Mouse (Mus musculus) CH12.LX (cell line): Measurements from ENCODE around the gene Sh3rf1. TPM values are rescaled to one million over a fixed set of nuclear protein-coding genes. Genes with fewer than 3 reads are reported as not detected.

Experiments used
- DNase-seq: peaks from one replicate; pipeline ENCODE4 v3.0.0-alpha.2; 2013; ENCODE audit errors: extremely low read depth
- H3K27ac ChIP-seq: 2 replicates; pipeline ENCODE4 v1.5.1; 2012; ENCODE audit warnings: low read depth, mild to moderate bottlenecking, control low read depth, moderate library complexity; ENCODE audit not compliant: insufficient read depth
- H3K27me3 ChIP-seq: replicated peaks from 2 replicates; pipeline ENCODE3; 2012; ENCODE audit warnings: inconsistent platforms
- H3K36me3 ChIP-seq, 2 experiments: replicated peaks in 1 of 2; 2 replicates each; pipeline versions ENCODE3 to v1.6.1; 2012; ENCODE audit warnings: inconsistent platforms in 1 of 2, low read length in 1 of 2, mild to moderate bottlenecking in 1 of 2, mixed read lengths in 1 of 2, moderate library complexity in 1 of 2; ENCODE audit not compliant: control insufficient read depth in 1 of 2, insufficient read depth in 1 of 2
- H3K4me1 ChIP-seq, 2 experiments: 2 replicates each; pipeline ENCODE4 v1.6.1; 2012; ENCODE audit warnings: inconsistent platforms in 1 of 2, moderate library complexity in 1 of 2; ENCODE audit not compliant: insufficient read depth in 2 of 2, control insufficient read depth in 1 of 2
- H3K4me2 ChIP-seq: 2 replicates; pipeline ENCODE4 v1.6.1; 2012; ENCODE audit warnings: low read depth, mild to moderate bottlenecking, control low read depth; ENCODE audit not compliant: poor library complexity, insufficient read depth, severe bottlenecking
- H3K4me3 ChIP-seq, 3 experiments: fragments of 150-350 bp in 1 of 3; sonication (generic) in 1 of 3; replicated peaks in 1 of 3; 2 replicates each; pipeline versions ENCODE3 to v1.5.1; 2011 to 2012; ENCODE audit warnings: low read depth in 2 of 3, low read length in 2 of 3, mild to moderate bottlenecking in 2 of 3, moderate library complexity in 2 of 3, control low read depth in 1 of 3, improper control_type of control experiment in 1 of 3, inconsistent platforms in 1 of 3, mixed read lengths in 1 of 3; ENCODE audit not compliant: poor library complexity in 1 of 3
- H3K79me2 ChIP-seq: replicated peaks from 2 replicates; pipeline ENCODE4 v1.6.1; 2012; ENCODE audit warnings: mild to moderate bottlenecking, moderate library complexity; ENCODE audit not compliant: control insufficient read depth, poor library complexity, insufficient read depth, severe bottlenecking; ENCODE audit errors: extremely low read depth
- H3K9ac ChIP-seq: 2 replicates; pipeline ENCODE4 v1.6.1; 2012; ENCODE audit warnings: low read depth, mild to moderate bottlenecking, control low read depth, moderate library complexity; ENCODE audit not compliant: insufficient read depth
- H3K9me3 ChIP-seq: replicated peaks from 2 replicates; pipeline ENCODE3; 2012; ENCODE audit warnings: low read length, inconsistent platforms, mixed read lengths
- BHLHE40 ChIP-seq: IDR thresholded peaks from 2 replicates; pipeline ENCODE4 v1.6.1; 2011; ENCODE audit warnings: mild to moderate bottlenecking, low read depth, low read length, improper control_type of control experiment
- CHD2 ChIP-seq: IDR thresholded peaks from 2 replicates; pipeline ENCODE4 v1.6.1; 2011; ENCODE audit warnings: low read length, improper control_type of control experiment
- CTCF ChIP-seq, 2 experiments: IDR thresholded peaks in 1 of 2; conservative IDR thresholded peaks in 1 of 2; 2 replicates each; pipeline ENCODE4 v1.5.1; 2011 to 2012; ENCODE audit warnings: low read depth in 2 of 2, low read length in 2 of 2, improper control_type of control experiment in 1 of 2, inconsistent platforms in 1 of 2, mild to moderate bottlenecking in 1 of 2, moderate library complexity in 1 of 2
- E2F4 ChIP-seq: IDR thresholded peaks from 2 replicates; pipeline ENCODE4 v1.6.1; 2011; ENCODE audit warnings: low read depth, low read length, improper control_type of control experiment; ENCODE audit not compliant: insufficient replicate concordance
- ELF1 ChIP-seq: IDR thresholded peaks from 2 replicates; pipeline ENCODE4 v1.6.1; 2014; ENCODE audit warnings: low read depth, mild to moderate bottlenecking, inconsistent platforms, low read length, improper control_type of control experiment
- EP300 ChIP-seq: IDR thresholded peaks from 2 replicates; pipeline ENCODE4 v1.6.1; 2011; ENCODE audit warnings: low read length, improper control_type of control experiment
- ETS1 ChIP-seq: conservative IDR thresholded peaks from 2 replicates; pipeline ENCODE4 v1.6.1; 2012; ENCODE audit warnings: low read depth, mild to moderate bottlenecking, inconsistent platforms, low read length, improper control_type of control experiment, moderate library complexity
- GABPA ChIP-seq: IDR thresholded peaks from 2 replicates; pipeline ENCODE4 v1.6.1; 2012; ENCODE audit warnings: low read depth, low read length, improper control_type of control experiment, inconsistent platforms; ENCODE audit not compliant: insufficient replicate concordance
- IRF4 ChIP-seq: IDR thresholded peaks from 2 replicates; pipeline ENCODE4 v1.6.1; 2014; ENCODE audit warnings: low read depth, mild to moderate bottlenecking, inconsistent platforms, low read length, improper control_type of control experiment
- MAFK ChIP-seq: IDR thresholded peaks from 2 replicates; pipeline ENCODE4 v1.6.1; 2011; ENCODE audit warnings: low read length, improper control_type of control experiment; ENCODE audit not compliant: insufficient replicate concordance
- MAX ChIP-seq: IDR thresholded peaks from 2 replicates; pipeline ENCODE4 v1.6.1; 2011; ENCODE audit warnings: low read length, improper control_type of control experiment
- MEF2A ChIP-seq: IDR thresholded peaks from 2 replicates; pipeline ENCODE4 v1.6.1; 2014; ENCODE audit warnings: low read depth, mild to moderate bottlenecking, inconsistent platforms, low read length, improper control_type of control experiment, borderline replicate concordance
- MXI1 ChIP-seq: IDR thresholded peaks from 2 replicates; pipeline ENCODE4 v1.6.1; 2011; ENCODE audit warnings: mild to moderate bottlenecking, low read depth, low read length, improper control_type of control experiment
- MYC ChIP-seq: IDR thresholded peaks from 2 replicates; pipeline ENCODE4 v1.6.1; 2011; ENCODE audit warnings: low read depth, mild to moderate bottlenecking, improper control_type of control experiment, low read length
- NELFE ChIP-seq: IDR thresholded peaks from 2 replicates; pipeline ENCODE4 v1.6.1; 2011; ENCODE audit warnings: low read depth, low read length, improper control_type of control experiment
- PAX5 ChIP-seq: IDR thresholded peaks from 2 replicates; pipeline ENCODE4 v1.6.1; 2012; ENCODE audit warnings: low read length, inconsistent platforms, mixed read lengths
- POLR2A ChIP-seq: IDR thresholded peaks from 2 replicates; pipeline ENCODE4 v1.6.1; 2011; ENCODE audit warnings: low read depth, mild to moderate bottlenecking, improper control_type of control experiment, low read length
- RCOR1 ChIP-seq: conservative IDR thresholded peaks from 2 replicates; pipeline ENCODE4 v1.6.1; 2012; ENCODE audit warnings: low read depth, mild to moderate bottlenecking, inconsistent platforms, low read length, improper control_type of control experiment
- SIN3A ChIP-seq: IDR thresholded peaks from 2 replicates; pipeline ENCODE4 v1.6.1; 2012; ENCODE audit warnings: low read length, improper control_type of control experiment, inconsistent platforms
- SMC3 ChIP-seq: IDR thresholded peaks from 2 replicates; pipeline ENCODE4 v1.6.1; 2011; ENCODE audit warnings: low read depth, low read length, improper control_type of control experiment
- UBTF ChIP-seq: IDR thresholded peaks from 2 replicates; pipeline ENCODE4 v1.6.1; 2012; ENCODE audit warnings: low read depth, mild to moderate bottlenecking, inconsistent platforms, low read length, improper control_type of control experiment, moderate library complexity
- ZKSCAN1 ChIP-seq: IDR thresholded peaks from 2 replicates; pipeline ENCODE4 v1.6.1; 2012; ENCODE audit warnings: low read depth, inconsistent platforms, low read length, improper control_type of control experiment, borderline replicate concordance
- ZMIZ1 ChIP-seq: IDR thresholded peaks from 2 replicates; pipeline ENCODE4 v1.6.1; 2012; ENCODE audit warnings: low read depth, mild to moderate bottlenecking, inconsistent platforms, low read length, improper control_type of control experiment
- ZNF384 ChIP-seq: IDR thresholded peaks from 2 replicates; pipeline ENCODE4 v1.6.1; 2012; ENCODE audit warnings: low read depth, low read length, improper control_type of control experiment, inconsistent platforms
- dilution Hi-C: fragments of 300-500 bp; cut with MboI; formaldehyde crosslinking; loops from 2 replicates; pipeline ENCODE4 v1.14.3; 2020; ENCODE audit warnings: low sequenced_read_pairs; ENCODE audit not compliant: extremely low pct_unique_long_range_greater_than_20kb, extremely low pct_ligation_motif_present
- in situ Hi-C: fragments of 300-500 bp; cut with MboI; formaldehyde crosslinking; loops from 3 replicates; pipeline ENCODE4 v1.14.3; 2019; ENCODE audit warnings: low sequenced_read_pairs, low pct_ligation_motif_present, low pct_unique_long_range_greater_than_20kb, mixed read lengths
- polyA plus RNA-seq: library from polyadenylated mRNA; unstranded; fragments of >175 nt; gene quantifications from 2 replicates; pipeline ENCODE4 v1.2.1, GENCODE M21; 2012; ENCODE audit warnings: low read depth; ENCODE audit not compliant: insufficient read length
- total RNA-seq, 2 experiments: library from RNA; depleted of rRNA; stranded (reverse); fragments of 300-350 nt in 1 of 2; fragments of >200 nt in 1 of 2; gene quantifications; 2 replicates each; pipeline ENCODE4 v1.2.3; 2012 to 2014

The Sh3rf1 gene
- total and polyA plus RNA-seq, 3 experiments, result 6.0 to 16.8 (median 10.6) TPM

DNA sequence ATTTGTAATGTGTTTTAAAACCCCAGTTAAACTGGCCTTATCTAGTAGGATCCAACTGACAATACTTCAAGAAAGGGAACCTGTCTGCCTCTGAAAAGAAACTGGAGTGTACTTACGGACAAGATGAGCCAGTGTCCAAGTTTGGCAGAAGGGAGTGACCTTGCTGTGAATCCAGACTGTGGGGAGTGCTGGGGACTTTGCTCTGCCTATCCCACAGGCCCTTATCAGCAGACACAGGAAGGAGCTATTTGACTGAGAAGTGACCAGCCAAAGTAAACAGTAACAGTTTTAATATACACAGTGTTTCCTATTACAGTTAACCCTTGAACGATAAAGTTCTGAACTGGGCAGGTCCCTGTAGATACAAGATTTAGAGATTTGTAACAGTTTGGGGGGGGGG, 173.5 kb downstream of the Sh3rf1 start:
- H3K4me2 ChIP-seq, result no peak overlapping the region
- no peak overlapping the region for H3K9ac ChIP-seq
- peaks cover 0 to 2% of the 10 kb centered on the region in 2 experiments; a peak in 2 of 4 replicates for H3K4me1 ChIP-seq
- no peak overlapping the region for H3K27ac ChIP-seq
- no peak for TF ChIP-seq UBTF
- TF ChIP-seq RCOR1, result no peak
- no peak for TF ChIP-seq ELF1
- no peak for TF ChIP-seq IRF4
- no peak for TF ChIP-seq CHD2
- no peak for TF ChIP-seq MEF2A
- no peak for TF ChIP-seq SMC3
- TF ChIP-seq MAX, result no peak
- TF ChIP-seq ETS1, result no peak
- H3K36me3 ChIP-seq, result peaks cover 18 to 44% of the 10 kb centered on the region in 2 experiments
- DNase-seq, result no peak
- no peaks in the 10 kb centered on the region for H3K9me3 ChIP-seq
- in situ Hi-C loops, result no loop called here
- no peaks in the 10 kb centered on the region for H3K79me2 ChIP-seq
- H3K4me3 ChIP-seq, result no peak overlapping the region
- dilution Hi-C loops, result no loop called here
- no peaks in the 10 kb centered on the region for H3K27me3 ChIP-seq

DNA sequence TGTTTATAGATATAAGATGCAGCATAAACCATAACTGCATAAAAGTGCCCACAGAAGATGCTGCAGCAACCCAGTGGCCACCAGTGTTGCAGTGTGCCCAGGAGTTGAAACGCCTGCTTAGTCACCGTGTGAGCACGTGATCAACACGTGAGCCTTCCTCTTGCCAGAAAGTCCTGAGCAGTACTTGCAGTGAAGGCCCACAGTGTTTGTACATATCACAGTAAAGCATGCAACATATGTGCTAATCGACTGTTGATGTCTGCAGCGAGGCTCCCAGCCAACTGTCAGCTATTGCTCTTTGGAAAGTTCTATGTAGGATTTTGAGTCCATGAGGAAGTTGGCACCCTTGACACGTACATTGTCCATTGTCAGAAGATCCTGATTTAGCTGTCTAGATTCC, 174.1 kb downstream of the Sh3rf1 start:
- no peak overlapping the region for H3K4me3 ChIP-seq
- H3K4me2 ChIP-seq, result no peak overlapping the region
- H3K27ac ChIP-seq, result no peak overlapping the region
- no peaks in the 10 kb centered on the region for H3K27me3 ChIP-seq
- H3K36me3 ChIP-seq, result peaks cover 18 to 38% of the 10 kb centered on the region in 2 experiments
- dilution Hi-C loops, result no loop called here
- DNase-seq, result no peak
- in situ Hi-C loops, result no loop called here
- no peak for TF ChIP-seq MAFK
- TF ChIP-seq ELF1, result no peak
- TF ChIP-seq RCOR1, result no peak
- TF ChIP-seq SIN3A, result no peak
- TF ChIP-seq ZNF384, result no peak
- TF ChIP-seq ZKSCAN1, result no peak
- no peak for TF ChIP-seq ZMIZ1
- TF ChIP-seq GABPA, result no peak
- TF ChIP-seq SMC3, result no peak
- no peak for TF ChIP-seq ETS1
- no peak for TF ChIP-seq CTCF (conservative IDR thresholded peaks at IDR 0.05 in 1 of 2, IDR thresholded peaks at IDR 0.05 in 1 of 2; ENCODE audit: low read depth in 2 of 2, low read length in 2 of 2)
- TF ChIP-seq POLR2A, result no peak
- TF ChIP-seq E2F4, result no peak
- no peak for TF ChIP-seq NELFE
- no peak for TF ChIP-seq PAX5
- no peak for TF ChIP-seq EP300
- TF ChIP-seq MYC, result no peak
- TF ChIP-seq MXI1, result no peak
- TF ChIP-seq UBTF, result no peak
- TF ChIP-seq BHLHE40, result no peak
- no peaks in the 10 kb centered on the region for H3K4me1 ChIP-seq
- no peaks in the 10 kb centered on the region for H3K79me2 ChIP-seq
- H3K9ac ChIP-seq, result no peak overlapping the region
- H3K9me3 ChIP-seq, result no peaks in the 10 kb centered on the region
